8 mouse cellular contexts compared by ENCODE assay signal in the genomic region with DNA sequence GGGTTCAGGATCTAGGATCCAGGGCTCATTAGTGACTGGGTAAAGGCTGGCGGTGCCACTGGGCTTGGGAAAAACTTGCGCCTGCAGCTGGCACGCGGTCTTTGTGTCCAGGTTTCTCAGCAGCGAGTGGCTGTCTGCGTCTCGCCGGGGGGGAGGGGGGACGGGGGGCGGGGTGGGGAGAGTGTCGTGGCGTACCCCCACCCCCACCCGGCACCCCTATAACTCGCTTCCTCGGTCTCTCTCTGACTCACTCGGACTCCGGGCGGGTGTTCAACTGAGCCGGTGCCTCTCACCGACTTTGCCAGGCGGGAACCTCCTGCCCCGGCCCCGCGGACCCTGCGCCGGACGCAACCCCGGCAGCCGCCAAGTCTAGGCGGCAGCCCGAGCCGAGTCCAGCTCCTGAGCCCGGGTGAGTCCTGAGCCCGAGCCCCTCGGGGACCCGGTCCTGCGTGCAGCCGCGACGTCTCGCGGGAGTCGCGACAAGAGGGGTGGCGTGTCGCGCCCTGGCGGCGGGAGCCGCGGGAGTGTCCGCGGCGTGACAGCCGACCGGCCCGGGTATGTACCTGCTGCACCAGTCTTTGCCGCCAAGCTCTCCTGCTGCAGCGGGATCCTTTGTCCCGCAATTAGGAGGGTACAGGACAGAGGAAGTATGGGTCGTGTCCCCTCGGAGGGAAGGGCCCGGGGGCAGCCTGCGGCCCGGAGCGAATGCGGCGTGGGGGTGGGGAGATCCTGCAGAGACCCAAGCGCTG. TPM values are rescaled to one million over a fixed set of nuclear protein-coding genes. Genes with fewer than 3 reads are reported as not detected.
DNase-seq lines count a peak whose midpoint lies in the region; ATAC-seq lines count a peak whose summit lies in the region.

No protein-coding gene starts in this region.

- H3K4me3 ChIP-seq in heart, embryonic 16.5 days (ENCODE audit: low read length) = peak overlapping the region; percentile 56
- peak overlapping the region; percentile 23 for H3K4me3 ChIP-seq in liver, embryonic 15.5 days (replicated peaks)

- H3K4me2 ChIP-seq in heart, embryonic 16.5 days (ENCODE audit: low read depth, low read length) = peak overlapping the region; percentile 85
- peak overlapping the region; percentile 51 for H3K4me2 ChIP-seq in liver, embryonic 15.5 days

- ATAC-seq in heart, embryonic 16.5 days (replicated peaks; ENCODE audit: extremely low read depth, insufficient read depth, low FRiP score) = no peak
- ATAC-seq in liver, embryonic 15.5 days (ENCODE audit: insufficient read depth) = no peak
- ATAC-seq in megakaryocyte-erythroid progenitor cell, adult 5-6 weeks (replicated peaks; ENCODE audit: low FRiP score, low TSS enrichment, poor library complexity, severe bottlenecking) = no peak

- no peaks in the 10 kb centered on the region for H3K36me3 ChIP-seq in heart, embryonic 16.5 days (ENCODE audit: control insufficient read depth, insufficient read depth)
- no peaks in the 10 kb centered on the region for H3K36me3 ChIP-seq in liver, embryonic 15.5 days (replicated peaks)

- H3K4me1 ChIP-seq in heart, embryonic 16.5 days (ENCODE audit: control insufficient read depth, insufficient read depth, low read length) = peaks cover 15% of the 10 kb centered on the region
- H3K4me1 ChIP-seq in liver, embryonic 15.5 days (replicated peaks) = 0 out of 2 replicates have a peak, but pooled peaks cover 4% of the 10 kb centered on the region

- H3K27me3 ChIP-seq in heart, embryonic 16.5 days (ENCODE audit: control insufficient read depth, insufficient read depth, low read length) = peaks cover 78% of the 10 kb centered on the region
- H3K27me3 ChIP-seq in liver, embryonic 15.5 days = peaks cover 84% of the 10 kb centered on the region

- no peaks in the 10 kb centered on the region for H3K9me3 ChIP-seq in heart, embryonic 16.5 days (replicated peaks; ENCODE audit: control insufficient read depth, low read length)
- no peaks in the 10 kb centered on the region for H3K9me3 ChIP-seq in liver, embryonic 15.5 days (replicated peaks)

- no peak overlapping the region for H3K27ac ChIP-seq in heart, embryonic 16.5 days (ENCODE audit: low read length)
- H3K27ac ChIP-seq in liver, embryonic 15.5 days (replicated peaks) = no peak overlapping the region

- peak; percentile 20 to 25 for DNase-seq in gastrocnemius, postnatal 4 days (ENCODE audit: low spot score in 2 of 2)
- no peak for DNase-seq in gastrocnemius, postnatal 25 days
- peak; percentile 8 for DNase-seq in thymus, postnatal 25 days
- no peak for DNase-seq in thymus, postnatal 14 days
- no peak for DNase-seq in ovary, postnatal 14 days (ENCODE audit: low spot score)

- WGBS in heart, embryonic 16.5 days = 1% methylated on average over 64 of the region's 69 CpGs
- 2% methylated on average over 68 of the region's 69 CpGs for WGBS in liver, embryonic 15.5 days (ENCODE audit: insufficient replicate concordance)

- 0 out of 2 replicates have a peak overlapping the region, but pooled peaks have one; percentile 1 for H3K9ac ChIP-seq in heart, embryonic 16.5 days (ENCODE audit: low read length)
- no peak overlapping the region for H3K9ac ChIP-seq in liver, embryonic 15.5 days

RNA-seq across cellular contexts. Expression of a gene that starts 1.0 kb away (rescaled TPM):
- total RNA-seq in gastrocnemius, postnatal 4 days (2021) = not detected
- not detected for total RNA-seq in gastrocnemius, postnatal 25 days (2021)
- 0.07 and 0.09 TPM in 2 replicates for polyA plus RNA-seq in heart, embryonic 16.5 days (2015; fragmentation: Nextera tagmentation; extraction: Ambion mirVana)
- 0.02 TPM in 1 of 2 replicates, not detected in the other for polyA plus RNA-seq in liver, embryonic 15.5 days (2015; fragmentation: Nextera tagmentation; extraction: Ambion mirVana)
- total RNA-seq in megakaryocyte-erythroid progenitor cell, adult 5-6 weeks (2014; fragmentation: Nextera tagmentation) = not detected in 2 replicates
- total RNA-seq in megakaryocyte-erythroid progenitor cell, adult 5-6 weeks (2017) = not detected in 2 replicates

Comparison
In these comparisons a context has a peak if more than half of its experiments do, and no peak if none do; other contexts are left out.
1. DNase-seq: peak in gastrocnemius, postnatal 4 days (2 of 2) and thymus, postnatal 25 days (single experiment); none in gastrocnemius, postnatal 25 days (single experiment), thymus, postnatal 14 days (single experiment) and ovary, postnatal 14 days (single experiment).